Mouse (Mus musculus) thymus, adult 2 months (tissue): Measurements from ENCODE around the gene Wwox.

ENCODE experiments used
- CTCF ChIP-seq: fragments of 200-500 bp; IDR thresholded peaks from 2 replicates; pipeline ENCODE4 v1.5.1; 2012; ENCODE audit warnings: mild to moderate bottlenecking, control low read depth, low read length, moderate library complexity, borderline replicate concordance; ENCODE audit not compliant: control insufficient read depth, poor library complexity, insufficient read depth; ENCODE audit errors: extremely low read depth
- POLR2A ChIP-seq: fragments of 200-500 bp; IDR thresholded peaks from 2 replicates; pipeline ENCODE4 v1.6.1; 2012; ENCODE audit warnings: mild to moderate bottlenecking, low read length, control low read depth, moderate library complexity; ENCODE audit not compliant: control insufficient read depth, poor library complexity, insufficient read depth; ENCODE audit errors: extremely low read depth

DNA sequence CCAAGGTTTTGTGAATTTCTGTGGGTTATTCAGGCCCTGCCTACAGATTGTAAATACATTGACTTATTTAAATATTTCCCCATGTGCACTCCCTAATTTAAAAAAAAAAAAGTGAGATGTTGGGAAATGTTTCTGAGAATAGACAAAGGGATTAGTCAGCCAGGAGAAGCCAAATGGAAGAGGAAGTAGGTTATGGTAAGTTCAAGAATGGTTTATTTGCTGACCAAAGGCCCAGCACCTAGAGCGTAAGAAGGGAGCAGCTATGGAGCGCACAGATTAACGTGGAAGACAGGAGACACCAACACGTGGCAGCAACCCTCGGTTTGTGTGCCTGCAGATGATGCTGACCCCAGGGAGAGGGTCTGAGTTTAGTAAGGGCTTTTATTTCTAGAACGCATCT is 871.5 kb downstream of the Wwox start:
- no peak for TF ChIP-seq CTCF
- no peak for TF ChIP-seq POLR2A
